Mouse (Mus musculus): ENCODE data around the gene Sox15.
A peak's percentile ranks its signal among the peaks of the same experiment; 100 is the strongest.
"Not testable (repeated sequence)": the region's sequence is repeated elsewhere in the genome, so short reads cannot be mapped to it uniquely, and the experiment has no call there.

The Sox15 gene

DNA sequence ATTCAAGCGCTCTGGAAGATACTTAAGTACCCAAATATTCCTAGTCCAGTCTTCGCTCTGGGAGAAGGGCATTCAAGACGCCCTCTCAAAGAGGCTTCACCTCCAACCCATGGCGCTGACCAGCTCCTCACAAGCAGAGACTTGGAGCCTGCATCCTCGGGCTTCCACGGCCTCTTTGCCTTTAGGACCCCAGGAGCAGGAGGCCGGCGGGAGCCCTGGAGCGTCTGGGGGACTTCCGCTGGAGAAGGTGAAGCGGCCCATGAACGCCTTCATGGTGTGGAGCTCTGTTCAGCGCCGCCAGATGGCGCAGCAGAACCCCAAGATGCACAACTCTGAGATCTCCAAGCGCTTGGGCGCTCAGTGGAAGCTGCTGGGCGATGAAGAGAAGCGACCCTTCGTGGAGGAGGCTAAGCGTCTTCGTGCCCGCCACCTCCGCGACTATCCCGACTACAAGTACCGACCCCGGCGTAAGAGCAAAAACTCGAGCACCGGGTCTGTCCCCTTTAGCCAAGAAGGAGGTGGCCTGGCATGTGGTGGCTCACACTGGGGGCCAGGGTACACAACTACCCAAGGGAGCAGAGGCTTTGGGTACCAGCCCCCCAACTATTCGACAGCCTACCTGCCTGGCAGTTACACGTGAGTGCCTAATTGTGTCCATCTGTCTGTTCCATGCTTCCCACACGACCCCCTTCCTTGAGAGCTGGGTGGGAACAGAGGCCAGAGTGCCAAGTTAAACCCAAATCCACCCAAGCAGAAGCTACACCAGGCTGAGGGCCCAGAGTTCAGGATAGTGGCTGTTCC lies at the start of gene Sox15:
TSS of gene Sox15 (plus strand) at position 51 of the 801 bp plus-strand sequence.
- DNase-seq (ENCODE audit: low spot score in 2 of 2), result peak; percentile 61 to 63

DNA sequence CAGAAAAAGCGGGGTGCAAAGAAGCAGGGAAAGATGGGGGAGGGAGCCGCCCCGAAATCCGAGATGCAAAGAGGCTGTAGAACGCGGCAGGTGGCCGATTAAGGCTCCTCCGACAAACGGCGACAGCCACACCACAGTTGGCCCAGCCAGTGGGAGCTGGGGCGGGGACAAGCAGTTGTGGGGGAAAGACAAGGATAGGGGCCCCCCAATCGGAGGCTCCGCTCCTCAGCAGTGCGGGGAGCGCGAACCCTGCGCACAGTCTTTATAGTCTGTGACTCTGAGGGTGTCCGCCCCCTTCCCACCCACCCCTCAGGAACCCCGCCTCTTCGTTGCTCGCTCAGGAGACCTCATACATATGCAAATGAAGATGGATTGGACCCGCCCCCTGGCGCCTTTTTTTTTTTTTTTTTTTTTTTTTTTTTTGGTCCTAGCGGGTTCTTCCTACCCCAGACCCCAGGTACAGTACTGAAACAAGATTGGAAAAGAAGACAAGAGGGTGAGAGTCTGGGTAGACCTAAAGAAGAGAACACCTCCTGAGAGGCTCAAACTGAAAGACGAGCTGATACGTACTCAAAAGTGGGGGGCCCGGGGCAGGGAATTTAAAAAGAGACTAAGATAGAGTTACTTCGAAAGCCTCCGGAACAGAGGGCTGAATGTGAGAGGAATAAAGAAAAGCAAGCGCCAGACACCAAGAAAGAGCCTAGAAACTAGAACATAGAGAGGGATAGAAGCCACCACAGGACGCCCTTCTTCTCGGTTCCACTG lies 49.2 kb upstream of the Sox15 start, which contains the start of gene Atp1b2:
TSS of gene Atp1b2 (minus strand) at position 217 of the 765 bp plus-strand sequence.
- peak; percentile 57 to 59 for DNase-seq (ENCODE audit: low spot score in 2 of 2)

DNA sequence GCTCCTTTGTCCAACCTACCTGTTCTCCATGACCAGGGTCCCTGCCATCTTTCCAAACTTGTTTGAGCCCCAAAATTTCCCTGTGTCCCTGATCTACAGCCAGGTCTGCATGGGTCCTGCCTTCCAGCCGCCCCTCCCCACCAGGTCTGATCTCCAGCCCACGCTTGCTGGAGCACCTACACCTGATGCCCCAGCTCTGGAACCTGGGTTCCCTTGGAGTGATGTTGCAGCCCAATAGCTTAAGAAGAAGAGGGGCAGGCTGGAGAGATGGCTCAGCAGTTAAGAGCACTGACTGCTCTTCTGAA lies 48.7 kb upstream of the Sox15 start:
- no peak for DNase-seq (ENCODE audit: low spot score in 2 of 2)

DNA sequence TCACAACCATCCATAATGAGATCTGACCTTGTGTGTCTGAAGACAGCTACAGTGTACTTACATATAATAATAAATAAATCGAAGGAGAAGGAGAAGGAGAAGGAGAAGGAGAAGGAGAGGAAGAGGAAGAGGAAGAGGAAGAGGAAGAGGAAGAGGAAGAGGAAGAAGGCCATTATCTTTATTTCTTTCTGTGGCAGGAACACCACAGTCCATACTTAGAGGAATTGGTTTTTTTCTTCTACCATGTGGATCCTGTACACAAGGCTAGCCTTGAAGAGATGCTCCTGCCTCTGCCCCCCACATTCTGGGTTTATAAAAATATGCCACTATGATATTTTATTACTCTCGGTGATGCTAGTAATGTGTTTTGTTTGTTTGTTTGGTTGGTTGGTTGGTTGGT lies 48.3 kb upstream of the Sox15 start:
- DNase-seq (ENCODE audit: low spot score in 2 of 2), result no peak

DNA sequence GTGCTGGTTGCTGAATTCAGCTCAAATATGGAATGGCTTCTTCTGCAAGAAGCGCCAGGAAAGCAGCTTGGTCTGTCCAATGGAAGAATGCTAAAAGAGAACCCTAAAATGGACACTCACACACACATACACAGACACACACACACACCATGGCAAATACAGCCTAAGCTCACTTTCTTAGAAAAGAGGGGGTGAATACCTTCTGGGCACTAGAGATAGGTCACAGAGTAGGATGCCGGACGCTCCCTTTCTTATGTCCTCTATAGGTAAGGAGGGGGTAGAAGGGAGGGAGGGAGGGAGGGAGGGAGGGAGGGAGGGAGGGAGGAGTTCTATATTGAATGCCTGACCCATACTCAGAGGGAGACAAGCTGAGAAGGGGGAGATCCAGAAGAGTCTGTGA lies 46.6 kb upstream of the Sox15 start:
- no peak for DNase-seq (ENCODE audit: low spot score in 2 of 2)

DNA sequence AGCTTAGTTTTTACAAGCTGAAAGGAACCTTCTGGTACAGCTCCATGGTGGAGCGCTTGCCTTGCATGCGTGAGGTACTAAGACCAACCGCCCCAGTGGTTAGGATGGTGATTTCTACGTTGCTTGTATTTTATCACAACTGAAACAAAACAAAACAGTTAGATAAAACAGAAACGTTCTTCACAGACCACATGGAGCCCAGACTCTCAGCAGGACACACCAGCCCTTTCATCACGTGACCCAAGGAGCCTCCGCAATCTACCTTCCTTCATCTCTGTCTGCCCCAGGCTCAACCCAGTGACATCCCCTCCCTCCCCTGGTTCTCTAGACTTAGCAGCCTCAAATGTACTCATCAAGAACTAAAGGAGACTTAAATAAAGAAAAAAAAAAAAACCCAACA lies 45.7 kb upstream of the Sox15 start:
- DNase-seq (ENCODE audit: low spot score in 2 of 2), result no peak

DNA sequence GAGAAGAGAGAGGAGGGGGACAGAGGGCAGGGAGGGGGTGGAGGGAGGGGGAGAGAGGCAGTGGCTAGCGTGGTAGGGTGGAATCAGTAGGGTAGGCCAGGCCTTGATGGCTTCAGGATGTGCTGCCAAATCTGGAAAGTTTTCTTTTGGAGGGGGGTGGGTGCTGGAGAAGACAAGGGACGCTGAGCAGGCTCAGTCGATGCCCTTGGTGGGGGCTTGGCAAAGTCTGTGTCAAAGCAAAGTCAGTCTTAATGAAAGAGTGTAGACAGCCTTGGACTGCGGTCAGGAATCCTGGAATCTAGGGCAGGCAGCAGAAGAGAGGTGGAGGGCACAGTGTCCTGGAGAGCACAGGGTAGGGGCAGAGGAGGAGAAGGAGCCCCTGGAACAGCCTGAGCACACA lies 44.2 kb upstream of the Sox15 start:
- DNase-seq (ENCODE audit: low spot score in 2 of 2), result no peak

DNA sequence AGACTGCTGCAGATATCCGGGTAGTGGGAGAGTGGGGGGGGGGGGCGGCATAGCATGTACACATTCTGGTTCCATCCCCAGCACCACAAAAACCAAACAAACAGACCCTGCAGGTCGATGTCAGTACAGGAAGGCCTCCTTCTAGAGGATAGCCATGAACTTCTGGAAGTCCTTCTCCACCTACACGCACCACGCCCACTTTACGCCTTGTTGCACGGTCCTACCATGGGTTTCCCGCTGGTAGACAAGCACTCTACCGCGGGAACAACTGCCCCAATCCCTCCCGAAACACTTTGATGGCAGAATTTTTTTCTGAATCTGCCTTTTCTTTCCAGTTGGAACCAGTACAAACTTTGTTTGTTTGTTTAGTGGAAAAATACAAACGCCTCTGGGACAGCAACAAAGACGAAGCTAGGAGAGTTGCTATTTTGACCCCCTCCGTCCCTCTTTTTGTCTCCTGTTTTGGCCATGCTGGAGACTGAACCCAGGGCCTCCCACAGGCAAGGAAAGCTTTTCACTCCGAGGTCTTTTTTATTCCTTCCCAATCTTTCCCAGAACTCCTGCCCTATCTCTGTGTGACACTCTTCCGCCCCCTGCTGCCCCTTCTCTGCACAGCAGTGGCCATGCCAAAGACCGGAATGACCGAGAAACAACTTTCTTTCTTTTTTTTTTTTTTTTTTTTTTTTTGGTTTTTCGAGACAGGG lies 41.4 kb upstream of the Sox15 start:
- DNase-seq (ENCODE audit: low spot score in 2 of 2), result peak; percentile 59 to 75

DNA sequence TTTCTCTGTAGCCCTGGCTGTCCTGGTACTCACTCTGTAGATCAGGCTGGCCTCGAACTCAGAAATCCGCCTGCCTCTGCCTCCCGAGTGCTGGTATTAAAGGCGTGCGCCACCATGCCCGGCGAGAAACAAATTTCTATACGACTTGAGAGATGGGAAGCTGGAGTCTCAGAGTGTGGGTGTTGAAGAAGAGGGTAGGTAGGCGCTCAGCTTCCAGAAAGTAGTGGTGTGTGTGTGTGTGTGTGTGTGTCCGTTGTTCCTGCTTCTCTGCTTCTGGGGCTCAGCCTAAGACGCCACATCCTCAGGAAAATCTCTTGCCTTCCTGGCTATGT lies 40.9 kb upstream of the Sox15 start:
- not testable (repeated sequence) for DNase-seq (ENCODE audit: low spot score in 2 of 2)

DNA sequence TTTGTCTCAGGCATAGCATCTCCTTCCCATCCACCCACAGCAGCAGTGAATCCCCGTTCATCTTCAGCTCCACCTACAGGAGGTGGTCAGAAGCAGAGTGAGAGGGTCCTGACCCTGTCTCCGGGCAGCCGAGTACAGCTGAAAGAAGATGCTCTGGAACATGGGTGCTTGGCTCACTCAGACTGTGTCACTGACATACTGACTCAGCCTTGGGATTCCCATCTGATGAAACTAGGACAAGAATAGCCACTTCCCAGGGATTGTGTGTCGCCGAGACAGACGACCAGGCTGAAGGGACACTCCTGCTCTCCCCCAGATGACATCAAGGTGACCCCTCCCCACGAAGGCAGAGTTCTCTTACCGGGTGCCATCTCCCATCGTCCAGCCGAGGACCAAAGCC lies 38.3 kb upstream of the Sox15 start:
- no peak for DNase-seq (ENCODE audit: low spot score in 2 of 2)

DNA sequence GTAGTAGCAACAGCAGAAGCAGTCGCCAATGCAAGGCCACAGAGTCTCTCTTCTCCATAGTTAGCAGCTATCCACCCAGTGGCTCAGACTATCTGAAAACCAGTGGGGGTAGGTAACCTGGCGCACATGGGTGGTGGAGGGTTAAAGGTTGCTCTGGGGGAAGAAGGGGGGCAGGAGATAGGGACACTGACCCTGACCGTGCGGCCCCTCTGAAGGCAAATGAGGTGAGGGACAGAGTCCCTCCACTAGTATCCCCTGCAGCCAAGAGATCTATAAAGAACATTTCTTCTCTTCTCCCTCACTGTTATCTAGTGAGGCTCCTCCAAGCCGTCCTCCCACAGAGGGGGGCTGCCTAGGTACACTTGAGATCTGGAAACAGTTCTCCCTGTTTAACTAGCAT lies 37.3 kb upstream of the Sox15 start, which contains the start of gene Shbg:
TSS of gene Shbg (minus strand) at position 101 of the 400 bp plus-strand sequence.
- DNase-seq (ENCODE audit: low spot score in 2 of 2), result no peak

DNA sequence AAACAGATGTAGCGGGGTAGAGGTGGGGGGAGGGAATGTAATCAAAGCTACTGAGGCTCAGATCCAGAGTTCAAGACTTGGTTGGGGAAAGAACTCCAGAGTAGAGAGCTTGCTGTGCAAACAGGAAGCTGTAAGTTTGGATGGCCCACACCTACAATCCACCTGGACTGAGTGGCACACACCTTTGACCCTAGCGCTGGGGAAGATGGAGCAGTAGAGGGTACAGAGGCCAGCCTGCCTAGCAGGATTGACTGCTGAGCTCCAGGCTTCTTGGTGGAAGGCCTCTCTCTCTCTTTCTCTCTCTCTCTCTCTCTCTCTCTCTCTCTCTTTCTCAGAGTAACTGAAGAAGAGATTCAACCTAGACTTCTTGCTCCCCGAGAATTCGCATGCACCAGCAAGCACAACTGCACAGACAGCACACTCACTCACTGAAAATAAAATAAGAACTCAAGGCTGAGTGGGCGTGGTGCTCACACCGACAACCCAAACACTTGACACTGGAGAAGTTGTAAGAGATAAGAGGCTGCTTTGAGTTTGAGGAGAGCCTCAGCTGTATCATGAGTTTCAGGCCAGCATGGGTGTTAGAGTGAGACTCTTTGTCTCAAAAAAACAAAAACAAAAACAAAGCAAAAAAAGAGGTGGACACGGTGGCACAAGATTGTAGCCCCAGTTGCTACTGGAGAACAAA lies 34.6 kb upstream of the Sox15 start:
- no peak for DNase-seq (ENCODE audit: low spot score in 2 of 2)

DNA sequence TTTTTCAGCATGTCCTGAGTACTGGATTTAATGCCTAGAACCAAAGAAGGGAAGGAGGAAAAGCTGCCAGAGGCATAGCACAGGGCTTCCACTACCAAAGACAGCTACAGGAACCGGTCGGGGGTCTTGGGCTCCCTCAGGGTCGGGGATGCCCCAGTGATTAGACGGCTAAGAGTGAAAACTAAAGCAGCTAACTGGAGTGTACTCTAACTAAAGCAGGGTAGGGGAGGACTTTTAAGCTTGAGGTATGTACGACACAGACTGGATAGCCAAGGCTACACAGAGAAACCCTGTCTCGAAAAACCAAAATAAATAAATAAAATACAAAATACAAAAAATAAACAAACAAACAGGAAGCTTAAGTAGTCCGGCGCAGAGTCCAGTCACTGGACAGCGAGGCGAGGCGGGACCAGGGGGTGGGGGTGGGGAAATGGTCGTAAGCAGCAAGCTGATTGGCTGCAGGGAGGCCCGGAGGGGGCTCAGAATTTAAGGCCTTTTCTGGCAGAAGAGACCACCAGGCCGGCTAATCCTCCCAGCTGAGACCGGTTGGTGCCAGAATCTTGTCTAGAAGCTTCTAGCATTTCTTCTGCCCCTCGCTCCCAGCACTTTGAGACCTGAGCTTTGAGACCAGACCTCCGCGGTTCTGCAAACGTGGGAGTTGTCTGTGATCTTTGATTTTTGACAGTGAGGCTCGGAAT lies 33.4 kb upstream of the Sox15 start, which contains the start of gene Sat2:
TSS of gene Sat2 (plus strand) at position 454 of the 698 bp plus-strand sequence.
- DNase-seq (ENCODE audit: low spot score in 2 of 2), result no peak

DNA sequence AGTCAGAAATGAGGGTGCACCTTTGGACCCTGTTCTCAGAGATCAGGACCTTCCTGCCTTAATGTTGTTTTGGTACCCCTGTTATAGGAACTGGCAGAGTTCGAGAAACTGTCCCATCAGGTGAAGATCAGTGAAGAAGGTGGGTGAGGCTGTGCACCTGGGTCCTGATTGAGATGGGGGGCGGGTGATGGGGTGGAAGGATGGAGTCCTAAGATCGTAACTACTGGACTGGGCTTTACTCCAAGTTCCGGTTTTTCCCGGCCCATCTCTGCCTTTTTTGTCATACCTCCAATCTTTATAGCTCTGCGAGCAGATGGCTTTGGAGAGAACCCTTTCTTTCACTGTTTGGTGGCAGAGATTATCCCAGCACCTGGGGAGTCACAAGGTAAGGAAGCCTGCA lies 32.7 kb upstream of the Sox15 start:
- DNase-seq (ENCODE audit: low spot score in 2 of 2), result no peak

DNA sequence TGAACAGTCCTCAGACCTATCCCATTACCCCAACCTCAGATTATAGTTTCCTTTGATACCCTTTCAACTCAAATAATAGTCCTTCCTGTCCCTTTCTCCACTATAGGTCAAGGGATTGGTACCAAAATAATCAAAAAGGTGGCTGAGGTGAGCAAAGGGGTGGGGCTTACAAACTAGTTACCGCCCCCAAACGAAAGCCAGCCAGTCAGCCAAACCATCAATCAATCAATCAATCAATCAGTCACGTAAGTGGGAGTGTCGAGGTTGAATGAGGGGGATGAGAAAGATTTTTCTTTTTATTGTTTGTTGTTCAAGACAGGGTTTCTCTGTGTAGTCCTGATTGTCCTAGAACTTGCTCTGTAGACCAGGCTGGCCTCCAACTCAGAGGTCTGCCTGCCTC lies 32.1 kb upstream of the Sox15 start:
- no peak for DNase-seq (ENCODE audit: low spot score in 2 of 2)

DNA sequence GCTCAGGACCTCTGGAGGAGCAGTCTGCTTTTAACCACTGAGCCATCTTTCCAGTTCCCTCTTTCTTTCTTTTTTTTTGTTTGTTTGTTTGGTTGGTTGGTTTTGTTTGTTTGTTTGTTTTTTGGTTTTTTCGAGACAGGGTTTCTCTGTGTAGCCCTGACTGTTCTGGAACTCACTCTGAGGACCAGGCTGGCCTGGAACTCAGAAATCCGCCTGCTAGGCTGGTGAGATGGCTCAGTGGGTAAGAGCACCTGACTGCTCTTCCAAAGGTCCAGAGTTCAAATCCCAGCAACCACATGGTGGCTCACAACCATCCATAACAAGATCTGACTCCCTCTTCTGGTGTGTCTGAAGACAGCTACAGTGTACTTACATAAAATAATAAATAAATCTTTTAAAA lies 30.8 kb upstream of the Sox15 start:
- DNase-seq (ENCODE audit: low spot score in 2 of 2), result not testable (repeated sequence)

DNA sequence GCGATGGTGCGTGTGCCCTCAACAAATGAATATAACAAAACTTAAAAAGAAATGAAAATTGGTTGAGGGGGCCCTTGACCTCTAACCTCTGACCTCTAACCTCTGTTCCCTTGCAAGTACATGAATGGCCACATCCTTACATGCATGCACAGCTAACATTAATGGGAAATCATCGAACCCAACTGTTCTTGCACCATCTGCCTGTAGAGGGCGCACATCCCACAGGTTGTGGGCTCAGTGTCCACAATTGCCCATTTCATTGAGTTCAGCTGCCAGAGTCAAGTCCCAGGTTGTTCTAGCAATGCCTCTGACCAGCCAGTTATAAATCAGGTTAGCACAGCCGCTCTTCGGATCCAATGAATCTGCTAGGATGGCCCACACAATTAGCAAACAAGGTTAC lies 26.8 kb upstream of the Sox15 start:
- DNase-seq (ENCODE audit: low spot score in 2 of 2), result peak; percentile 58 to 65

DNA sequence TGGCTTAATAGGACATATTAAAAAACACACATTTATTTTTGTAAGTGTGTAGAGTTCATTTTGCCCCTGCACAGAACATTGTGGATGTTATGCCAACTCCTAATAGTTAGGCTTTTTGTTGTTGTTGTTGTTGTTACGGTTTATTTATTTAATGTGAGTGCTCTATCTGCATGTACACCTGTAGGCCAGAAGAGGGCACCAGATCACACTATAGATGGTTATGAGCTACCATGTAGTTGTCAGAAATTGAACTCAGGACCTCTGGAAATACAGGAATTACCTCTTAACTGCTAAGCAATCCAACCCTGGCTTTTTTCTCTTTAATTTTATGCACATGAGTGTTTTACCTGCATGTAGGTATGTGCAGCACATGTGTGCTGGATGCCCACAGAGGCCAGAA lies 25.3 kb upstream of the Sox15 start:
- no peak for DNase-seq (ENCODE audit: low spot score in 2 of 2)

DNA sequence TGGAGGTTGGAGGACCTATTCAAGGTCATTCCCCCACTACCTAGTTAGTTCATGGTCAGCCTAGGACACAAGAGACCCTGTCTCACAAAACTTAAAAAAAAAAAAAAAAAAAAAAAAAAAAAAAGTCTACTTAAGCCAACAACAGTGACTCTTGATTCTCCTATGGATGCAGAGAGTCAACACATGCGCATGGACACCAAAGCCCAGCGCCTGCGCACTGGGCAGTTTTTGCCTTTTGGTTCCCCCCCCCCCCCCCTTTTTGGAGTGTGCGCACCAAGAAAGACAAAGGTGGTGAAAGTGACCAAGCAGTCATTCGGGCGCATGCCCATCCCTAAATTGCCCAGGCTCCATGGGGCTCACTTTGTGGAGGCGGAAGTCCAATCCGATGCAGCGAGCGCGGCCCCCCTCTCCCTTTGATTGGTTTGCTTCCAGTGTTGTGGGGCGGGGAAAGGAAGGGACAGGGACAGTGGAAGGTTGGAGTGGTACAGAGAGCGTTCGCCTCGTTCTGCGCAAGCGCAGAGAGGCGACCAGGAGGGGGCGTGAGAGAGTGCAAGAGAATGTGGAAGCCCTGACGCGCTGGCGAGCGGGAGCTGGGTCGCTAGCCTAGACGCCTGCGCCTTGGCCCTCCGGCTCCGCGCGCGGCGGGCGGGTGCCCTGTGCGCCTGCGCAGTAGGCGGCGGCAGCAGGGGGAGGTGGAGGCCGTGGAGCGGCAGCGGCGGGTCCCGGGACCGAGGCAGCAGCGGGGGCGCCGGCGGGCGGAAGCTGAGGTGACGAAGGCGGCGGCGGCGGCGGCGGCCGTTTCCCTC lies 22.6 kb upstream of the Sox15 start, which contains the start of gene Fxr2:
TSS of gene Fxr2 (plus strand) at position 707 of the 806 bp plus-strand sequence.
- DNase-seq (ENCODE audit: low spot score in 2 of 2), result peak; percentile 99 to 100

DNA sequence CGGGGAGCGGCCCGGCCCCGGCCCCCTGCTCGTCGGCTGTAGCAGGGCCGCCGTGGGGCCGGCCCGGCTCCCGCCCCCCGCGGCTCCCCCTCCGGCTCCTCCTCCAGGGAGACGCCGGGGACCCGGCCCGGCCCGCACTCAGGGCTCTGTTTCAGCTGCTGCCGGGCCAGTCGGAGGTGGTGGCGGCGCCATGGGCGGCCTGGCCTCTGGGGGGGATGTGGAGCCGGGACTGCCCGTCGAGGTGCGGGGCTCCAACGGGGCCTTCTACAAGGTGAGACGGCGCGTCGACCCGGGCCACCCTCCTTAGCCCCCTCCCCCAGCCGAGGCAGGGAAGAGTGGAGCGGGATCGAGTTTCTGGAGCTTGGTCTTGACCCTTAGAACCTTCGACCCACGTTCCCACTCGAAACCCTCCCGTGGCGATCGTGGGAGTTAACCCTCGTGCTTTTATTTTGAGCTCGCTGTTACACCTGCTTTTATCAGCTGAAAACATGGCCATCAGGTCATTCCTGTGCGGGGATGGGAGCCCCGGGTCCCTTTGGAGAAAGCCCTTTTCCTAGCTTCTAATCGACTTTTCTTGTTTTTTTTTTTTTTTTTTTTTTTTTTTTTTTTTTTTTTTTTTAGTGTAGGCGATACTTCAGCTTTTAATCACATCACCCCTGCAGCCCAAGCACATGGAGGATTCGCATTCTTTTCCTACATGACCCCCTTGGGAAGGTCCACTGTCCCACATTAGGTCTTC lies 21.8 kb upstream of the Sox15 start:
- peak in 1 of 2 experiments; percentile 12 for DNase-seq (ENCODE audit: low spot score in 2 of 2)

Data from frontal cortex, postnatal 25 days (tissue).